Mouse (Mus musculus) G1E-ER4 (cell line): Measurements from ENCODE around the gene Olfr545. TPM values are rescaled to one million over a fixed set of nuclear protein-coding genes. Genes with fewer than 3 reads are reported as not detected.

ENCODE experiments used
- GATA1 ChIP-seq: IDR thresholded peaks from one replicate; pipeline ENCODE4 v1.8.0; 2012; ENCODE audit warnings: low read length, inconsistent platforms
- polyA plus RNA-seq: library from polyadenylated mRNA; stranded (reverse); fragments of >175 nt; gene quantifications from 2 replicates; pipeline ENCODE4 v1.2.3, GENCODE M21; 2012

Olfr545 gene
- polyA plus RNA-seq: not detected in 2 replicates

- TF ChIP-seq GATA1: no peak
These were observed at the start of gene Olfr545 for GRCm38 (mm10) chr7:102499473-102499872. Gene Olfr545 (minus strand): TSS chr7:102499573.

- TF ChIP-seq GATA1: no peak
These were observed 41.9 kb upstream of the Olfr545 start for GRCm38 (mm10) chr7:102541251-102541650.

- no peak for TF ChIP-seq GATA1
These were observed 41.2 kb upstream of the Olfr545 start, which contains the start of gene Olfr548-ps1 for GRCm38 (mm10) chr7:102540596-102540995. Gene Olfr548-ps1 (plus strand): TSS chr7:102540896.

GRCm38 (mm10) chr7:102534449-102534848 lies 35.1 kb upstream of the Olfr545 start, which contains the start of gene Olfr547:
Gene Olfr547 (plus strand): TSS chr7:102534749.
- TF ChIP-seq GATA1: no peak

- TF ChIP-seq GATA1: no peak
These were observed 29.7 kb upstream of the Olfr545 start for GRCm38 (mm10) chr7:102529052-102529451.

- no peak for TF ChIP-seq GATA1
These were observed 17.6 kb upstream of the Olfr545 start for GRCm38 (mm10) chr7:102517051-102517335.

- TF ChIP-seq GATA1: no peak
These were observed 17.1 kb upstream of the Olfr545 start for GRCm38 (mm10) chr7:102516261-102517050.

GRCm38 (mm10) chr7:102514144-102514543 lies 14.8 kb upstream of the Olfr545 start:
- no peak for TF ChIP-seq GATA1

- TF ChIP-seq GATA1: no peak
These were observed 13.6 kb upstream of the Olfr545 start for GRCm38 (mm10) chr7:102512814-102513435.

GRCm38 (mm10) chr7:102511927-102512326 lies 12.6 kb upstream of the Olfr545 start:
- no peak for TF ChIP-seq GATA1

GRCm38 (mm10) chr7:102509726-102510125 lies 10.4 kb upstream of the Olfr545 start:
- no peak for TF ChIP-seq GATA1

- TF ChIP-seq GATA1: no peak
These were observed 9.3 kb upstream of the Olfr545 start for GRCm38 (mm10) chr7:102508666-102509065.

GRCm38 (mm10) chr7:102508066-102508465 lies 8.7 kb upstream of the Olfr545 start:
- no peak for TF ChIP-seq GATA1

GRCm38 (mm10) chr7:102506848-102507247 lies 7.5 kb upstream of the Olfr545 start:
- TF ChIP-seq GATA1: no peak

GRCm38 (mm10) chr7:102501986-102502385 lies 2.6 kb upstream of the Olfr545 start:
- no peak for TF ChIP-seq GATA1

GRCm38 (mm10) chr7:102488161-102488560 lies 11.2 kb downstream of the Olfr545 start, which contains the start of gene Olfr544:
Gene Olfr544 (minus strand): TSS chr7:102488313.
- TF ChIP-seq GATA1: no peak

- no peak for TF ChIP-seq GATA1
These were observed 13.3 kb downstream of the Olfr545 start for GRCm38 (mm10) chr7:102486105-102486504.
